Mouse (Mus musculus) heart, embryonic 15.5 days (tissue): ENCODE data around the gene Prmt2. TPM values are rescaled to one million over a fixed set of nuclear protein-coding genes. Genes with fewer than 3 reads are reported as not detected.

Source experiments
- ATAC-seq: fragments of 200-750 bp; cut with Nextera tagmentation; replicated peaks from 2 replicates; pipeline ENCODE4 v1.8.0; 2017; ENCODE audit warnings: low read depth, moderate TSS enrichment; ENCODE audit not compliant: insufficient number of reproducible peaks, insufficient read depth, low FRiP score
- H3K27ac ChIP-seq: fragments of 300-500 bp; sonication (generic); 2 replicates; pipeline ENCODE4 v1.5.1; 2015; ENCODE audit warnings: mild to moderate bottlenecking, inconsistent platforms
- H3K27me3 ChIP-seq: fragments of 300-500 bp; sonication (generic); 2 replicates; pipeline ENCODE4 v1.6.1; 2015; ENCODE audit warnings: inconsistent platforms
- H3K36me3 ChIP-seq: fragments of 300-500 bp; sonication (generic); 2 replicates; pipeline ENCODE4 v1.6.1; 2015; ENCODE audit warnings: mild to moderate bottlenecking, inconsistent platforms
- H3K4me1 ChIP-seq: fragments of 300-500 bp; sonication (generic); replicated peaks from 2 replicates; pipeline ENCODE4 v1.6.1; 2015; ENCODE audit warnings: inconsistent platforms
- H3K4me2 ChIP-seq: fragments of 300-500 bp; sonication (generic); 2 replicates; pipeline ENCODE4 v1.6.1; 2015; ENCODE audit warnings: inconsistent platforms, mild to moderate bottlenecking, moderate library complexity
- H3K4me3 ChIP-seq: fragments of 300-500 bp; sonication (generic); 2 replicates; pipeline ENCODE4 v1.5.1; 2015; ENCODE audit warnings: mild to moderate bottlenecking, inconsistent platforms
- H3K9ac ChIP-seq: fragments of 300-500 bp; sonication (generic); 2 replicates; pipeline ENCODE4 v1.6.1; 2015; ENCODE audit warnings: mild to moderate bottlenecking, inconsistent platforms
- H3K9me3 ChIP-seq: fragments of 300-500 bp; sonication (generic); replicated peaks from 2 replicates; pipeline ENCODE4 v1.6.1; 2016; ENCODE audit warnings: inconsistent platforms
- WGBS: fragments of 180-500 bp; shearing (Covaris S2); methylation state at CpG from one replicate; pipeline ENCODE4 v1.1.7; 2015; ENCODE audit warnings: mixed read lengths; 5-methylcytosine and 5-hydroxymethylcytosine counted together
- polyA plus RNA-seq: library from polyadenylated mRNA; unstranded; fragments of >200 nt; fragmentation: Nextera tagmentation; extraction: Ambion mirVana; gene quantifications from 2 replicates; pipeline ENCODE4 v1.2.1, GENCODE M21; 2015

Gene Prmt2
- polyA plus RNA-seq, 1 experiment from 2014 or later: 49.4 TPM

GRCm38 (mm10) chr10:76217056-76217455, 20.6 kb downstream of the Prmt2 start:
- no peak overlapping the region for H3K4me3 ChIP-seq
- H3K9ac ChIP-seq: no peak overlapping the region
- no peak; the same call in 1 of the 2 replicates for ATAC-seq
- 93% methylated on average over 17 of the region's 17 CpGs for WGBS
- H3K27ac ChIP-seq: no peak overlapping the region
- H3K4me2 ChIP-seq: no peak overlapping the region
- H3K9me3 ChIP-seq: 0 out of 2 replicates have a peak, but pooled peaks cover 12% of the 10 kb centered on the region
- peaks cover 65% of the 10 kb centered on the region for H3K36me3 ChIP-seq
- H3K4me1 ChIP-seq: no peaks in the 10 kb centered on the region
- no peaks in the 10 kb centered on the region for H3K27me3 ChIP-seq

- Histone ChIP-seq H3K27ac (no peak overlapping the region), H3K4me3 (no peak overlapping the region), H3K27me3 (no peaks in the 10 kb centered on the region), H3K9ac (no peak overlapping the region), H3K9me3 (0 out of 2 replicates have a peak, but pooled peaks cover 12% of the 10 kb centered on the region), H3K4me1 (no peaks in the 10 kb centered on the region), H3K4me2 (no peak overlapping the region), H3K36me3 (peaks cover 56% of the 10 kb centered on the region)
- no peak for ATAC-seq
- WGBS: 88% methylated on average over 4 of the region's 4 CpGs
Measured at GRCm38 (mm10) chr10:76214161-76214560, 23.5 kb downstream of the Prmt2 start.

- no peak overlapping the region for H3K9ac ChIP-seq
- H3K4me1 ChIP-seq: no peaks in the 10 kb centered on the region
- no peak overlapping the region for H3K4me3 ChIP-seq
- no peak for ATAC-seq
- 0 out of 2 replicates have a peak, but pooled peaks cover 12% of the 10 kb centered on the region for H3K9me3 ChIP-seq
- no peaks in the 10 kb centered on the region for H3K27me3 ChIP-seq
- WGBS: 89% methylated on average over 6 of the region's 6 CpGs
- H3K27ac ChIP-seq: no peak overlapping the region
- H3K4me2 ChIP-seq: no peak overlapping the region
- H3K36me3 ChIP-seq: peaks cover 68% of the 10 kb centered on the region
Measured at GRCm38 (mm10) chr10:76212121-76212520, 25.5 kb downstream of the Prmt2 start.

- Histone ChIP-seq H3K9ac (no peak overlapping the region), H3K27ac (no peak overlapping the region), H3K4me3 (no peak overlapping the region), H3K36me3 (peaks cover 58% of the 10 kb centered on the region), H3K9me3 (0 out of 2 replicates have a peak, but pooled peaks cover 12% of the 10 kb centered on the region), H3K4me2 (no peak overlapping the region), H3K4me1 (no peaks in the 10 kb centered on the region), H3K27me3 (no peaks in the 10 kb centered on the region)
- ATAC-seq: no peak
- 93% methylated on average over 7 of the region's 7 CpGs for WGBS
Measured at GRCm38 (mm10) chr10:76210806-76211205, 26.9 kb downstream of the Prmt2 start.

GRCm38 (mm10) chr10:76209241-76209640, 28.4 kb downstream of the Prmt2 start:
- Histone ChIP-seq H3K4me2 (no peak overlapping the region), H3K4me3 (no peak overlapping the region), H3K4me1 (no peaks in the 10 kb centered on the region), H3K36me3 (peaks cover 42% of the 10 kb centered on the region), H3K27ac (no peak overlapping the region), H3K9me3 (0 out of 2 replicates have a peak, but pooled peaks cover 3% of the 10 kb centered on the region), H3K9ac (no peak overlapping the region), H3K27me3 (no peaks in the 10 kb centered on the region)
- no peak for ATAC-seq
- 91% methylated on average over 8 of the region's 8 CpGs for WGBS

- no peak for ATAC-seq
- Histone ChIP-seq H3K4me3 (no peak overlapping the region), H3K4me1 (no peaks in the 10 kb centered on the region), H3K9ac (no peak overlapping the region), H3K36me3 (peaks cover 28% of the 10 kb centered on the region), H3K4me2 (no peak overlapping the region), H3K27ac (no peak overlapping the region), H3K27me3 (no peaks in the 10 kb centered on the region; the same call in 1 of the 2 replicates), H3K9me3 (no peaks in the 10 kb centered on the region)
- WGBS: 89% methylated on average over 13 of the region's 13 CpGs
Measured at GRCm38 (mm10) chr10:76207262-76207796, 30.3 kb downstream of the Prmt2 start.

- H3K9me3 ChIP-seq: no peaks in the 10 kb centered on the region
- peak overlapping the region; percentile 69 for H3K4me2 ChIP-seq
- H3K27me3 ChIP-seq: no peaks in the 10 kb centered on the region; the same call in 1 of the 2 replicates
- H3K36me3 ChIP-seq: peaks cover 16% of the 10 kb centered on the region
- H3K9ac ChIP-seq: peak overlapping the region; percentile 47; the same call in 1 of the 2 replicates
- ATAC-seq: no peak
- no peaks in the 10 kb centered on the region for H3K4me1 ChIP-seq
- peak overlapping the region; percentile 45 for H3K4me3 ChIP-seq
- no peak overlapping the region for H3K27ac ChIP-seq
- WGBS: 9% methylated on average over 18 of the region's 18 CpGs
Measured at GRCm38 (mm10) chr10:76203798-76204283, 33.8 kb downstream of the Prmt2 start.

- Histone ChIP-seq H3K4me1 (no peaks in the 10 kb centered on the region), H3K36me3 (no peaks in the 10 kb centered on the region), H3K9me3 (no peaks in the 10 kb centered on the region), H3K27me3 (no peaks in the 10 kb centered on the region; the same call in 1 of the 2 replicates), H3K27ac (no peak overlapping the region), H3K4me2 (no peak overlapping the region), H3K9ac (no peak overlapping the region), H3K4me3 (no peak overlapping the region)
- 14% methylated on average over 7 of the region's 7 CpGs for WGBS
- no peak for ATAC-seq
Measured at GRCm38 (mm10) chr10:76201978-76202377, 35.7 kb downstream of the Prmt2 start.

GRCm38 (mm10) chr10:76201416-76201815, 36.2 kb downstream of the Prmt2 start:
- ATAC-seq: no peak
- H3K4me1 ChIP-seq: no peaks in the 10 kb centered on the region
- WGBS: 82% methylated on average over 3 of the region's 3 CpGs
- no peaks in the 10 kb centered on the region for H3K9me3 ChIP-seq
- no peak overlapping the region for H3K27ac ChIP-seq
- H3K36me3 ChIP-seq: no peaks in the 10 kb centered on the region
- no peaks in the 10 kb centered on the region; the same call in 1 of the 2 replicates for H3K27me3 ChIP-seq
- H3K4me2 ChIP-seq: no peak overlapping the region
- no peak overlapping the region for H3K4me3 ChIP-seq
- H3K9ac ChIP-seq: no peak overlapping the region

- H3K9ac ChIP-seq: no peak overlapping the region
- H3K9me3 ChIP-seq: no peaks in the 10 kb centered on the region
- no peaks in the 10 kb centered on the region for H3K36me3 ChIP-seq
- no peak overlapping the region for H3K4me3 ChIP-seq
- 84% methylated on average over 1 of the region's 1 CpGs for WGBS
- no peaks in the 10 kb centered on the region for H3K4me1 ChIP-seq
- H3K4me2 ChIP-seq: no peak overlapping the region
- no peak overlapping the region for H3K27ac ChIP-seq
- 0 out of 2 replicates have a peak, but pooled peaks cover 8% of the 10 kb centered on the region for H3K27me3 ChIP-seq
- no peak for ATAC-seq
Measured at GRCm38 (mm10) chr10:76188010-76188409, 49.7 kb downstream of the Prmt2 start.

- H3K9ac ChIP-seq: no peak overlapping the region
- H3K4me2 ChIP-seq: no peak overlapping the region
- no peaks in the 10 kb centered on the region for H3K36me3 ChIP-seq
- ATAC-seq: no peak
- H3K4me3 ChIP-seq: no peak overlapping the region
- H3K9me3 ChIP-seq: no peaks in the 10 kb centered on the region
- no peak overlapping the region for H3K27ac ChIP-seq
- 0 out of 2 replicates have a peak, but pooled peaks cover 4% of the 10 kb centered on the region for H3K27me3 ChIP-seq
- 71% methylated on average over 4 of the region's 4 CpGs for WGBS
- no peaks in the 10 kb centered on the region for H3K4me1 ChIP-seq
Measured at GRCm38 (mm10) chr10:76185216-76185615, 52.4 kb downstream of the Prmt2 start.

GRCm38 (mm10) chr10:76174899-76175298, 62.8 kb downstream of the Prmt2 start:
- H3K4me3 ChIP-seq: no peak overlapping the region
- no peak overlapping the region for H3K9ac ChIP-seq
- ATAC-seq: no peak
- H3K36me3 ChIP-seq: no peaks in the 10 kb centered on the region
- H3K27me3 ChIP-seq: peaks cover 16% of the 10 kb centered on the region; the same call in 1 of the 2 replicates
- no peaks in the 10 kb centered on the region for H3K9me3 ChIP-seq
- no peaks in the 10 kb centered on the region for H3K4me1 ChIP-seq
- 35% methylated on average over 2 of the region's 2 CpGs for whole genome bisulfite sequencing
- H3K27ac ChIP-seq: no peak overlapping the region
- H3K4me2 ChIP-seq: no peak overlapping the region
